Mouse (Mus musculus): Measurements from ENCODE around the gene Tmem164. TPM values are rescaled to one million over a fixed set of nuclear protein-coding genes. Genes with fewer than 3 reads are reported as not detected.

Gene Tmem164
- polyA plus RNA-seq, 1 experiment from 2014 or later, result 20.1 TPM

- Histone ChIP-seq H3K4me1 (ENCODE audit: control insufficient read depth, low read depth, low read length) (no peaks in the 10 kb centered on the region; the same call in 1 of the 2 replicates), H3K27me3 (ENCODE audit: control insufficient read depth, insufficient read depth, low read depth, low read length) (no peaks in the 10 kb centered on the region), H3K9ac (ENCODE audit: low read depth, low read length) (no peak overlapping the region), H3K36me3 (ENCODE audit: control insufficient read depth, insufficient read depth) (no peaks in the 10 kb centered on the region), H3K4me2 (ENCODE audit: low read depth, low read length) (no peak overlapping the region), H3K9me3 (replicated peaks; ENCODE audit: control insufficient read depth, low read length) (no peaks in the 10 kb centered on the region), H3K4me3 (ENCODE audit: low read depth, low read length) (no peak overlapping the region), H3K27ac (ENCODE audit: low read length) (no peak overlapping the region)
- ATAC-seq (ENCODE audit: low read depth), result no peak
- 76% methylated on average over 13 of the region's 13 CpGs for WGBS (ENCODE audit: insufficient replicate concordance)
Measured at GRCm38 (mm10) chrX:142833164-142833796, 152.1 kb downstream of the Tmem164 start.

DNA sequence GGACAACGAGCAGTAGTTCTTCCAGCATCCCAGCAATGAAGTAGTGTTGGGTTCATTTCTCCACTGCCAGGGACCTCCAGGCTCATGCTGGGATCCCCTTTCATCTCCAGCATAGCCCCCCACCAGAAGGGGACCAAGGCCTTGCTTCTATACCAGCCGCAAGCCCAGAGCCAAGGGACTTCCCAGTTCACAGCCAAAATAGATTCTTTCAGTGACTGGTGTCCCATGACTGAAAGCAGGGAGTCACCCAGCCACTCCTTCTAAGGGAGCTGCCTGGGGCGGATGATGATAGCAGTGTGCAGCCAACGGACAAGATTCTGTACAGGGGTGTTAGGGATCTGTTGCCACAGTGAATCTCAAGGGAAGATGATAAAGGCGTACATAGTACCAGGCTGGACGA lies 153.6 kb downstream of the Tmem164 start:
- Histone ChIP-seq H3K4me1 (ENCODE audit: control insufficient read depth, low read depth, low read length) (no peaks in the 10 kb centered on the region), H3K4me2 (ENCODE audit: low read depth, low read length) (no peak overlapping the region), H3K36me3 (ENCODE audit: control insufficient read depth, insufficient read depth) (no peaks in the 10 kb centered on the region), H3K27me3 (ENCODE audit: control insufficient read depth, insufficient read depth, low read depth, low read length) (no peaks in the 10 kb centered on the region), H3K27ac (ENCODE audit: low read length) (no peak overlapping the region), H3K4me3 (ENCODE audit: low read depth, low read length) (no peak overlapping the region), H3K9ac (ENCODE audit: low read depth, low read length) (no peak overlapping the region), H3K9me3 (replicated peaks; ENCODE audit: control insufficient read depth, low read length) (no peaks in the 10 kb centered on the region)
- WGBS (ENCODE audit: insufficient replicate concordance), result 70% methylated on average over 6 of the region's 6 CpGs
- no peak for ATAC-seq (ENCODE audit: low read depth)

DNA sequence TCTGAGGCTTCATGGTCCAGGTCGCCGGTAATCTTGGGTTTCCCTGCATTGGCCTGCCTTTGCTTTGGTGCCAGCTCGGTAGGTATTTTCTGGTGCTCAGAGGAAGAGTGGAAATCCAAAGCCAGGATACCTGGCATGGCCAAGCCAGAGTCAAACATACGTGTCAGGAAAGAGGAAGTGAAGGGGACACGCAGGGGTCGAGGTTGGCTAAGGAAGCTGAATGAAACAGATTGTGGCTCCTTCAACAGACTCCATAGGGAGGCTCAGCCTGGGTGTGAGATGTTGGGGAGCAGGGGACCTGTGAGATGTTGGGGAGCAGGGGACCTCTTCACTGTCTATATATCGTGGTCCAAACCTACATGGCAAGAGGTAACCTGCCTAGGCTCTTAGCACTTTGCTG lies 155.2 kb downstream of the Tmem164 start:
- Histone ChIP-seq H3K27ac (ENCODE audit: low read length) (no peak overlapping the region), H3K9me3 (replicated peaks; ENCODE audit: control insufficient read depth, low read length) (no peaks in the 10 kb centered on the region), H3K4me3 (ENCODE audit: low read depth, low read length) (no peak overlapping the region), H3K9ac (ENCODE audit: low read depth, low read length) (no peak overlapping the region), H3K27me3 (ENCODE audit: control insufficient read depth, insufficient read depth, low read depth, low read length) (no peaks in the 10 kb centered on the region), H3K4me2 (ENCODE audit: low read depth, low read length) (no peak overlapping the region), H3K4me1 (ENCODE audit: control insufficient read depth, low read depth, low read length) (no peaks in the 10 kb centered on the region), H3K36me3 (ENCODE audit: control insufficient read depth, insufficient read depth) (no peaks in the 10 kb centered on the region)
- 60% methylated on average over 7 of the region's 7 CpGs for WGBS (ENCODE audit: insufficient replicate concordance)
- no peak for ATAC-seq (ENCODE audit: low read depth)

DNA sequence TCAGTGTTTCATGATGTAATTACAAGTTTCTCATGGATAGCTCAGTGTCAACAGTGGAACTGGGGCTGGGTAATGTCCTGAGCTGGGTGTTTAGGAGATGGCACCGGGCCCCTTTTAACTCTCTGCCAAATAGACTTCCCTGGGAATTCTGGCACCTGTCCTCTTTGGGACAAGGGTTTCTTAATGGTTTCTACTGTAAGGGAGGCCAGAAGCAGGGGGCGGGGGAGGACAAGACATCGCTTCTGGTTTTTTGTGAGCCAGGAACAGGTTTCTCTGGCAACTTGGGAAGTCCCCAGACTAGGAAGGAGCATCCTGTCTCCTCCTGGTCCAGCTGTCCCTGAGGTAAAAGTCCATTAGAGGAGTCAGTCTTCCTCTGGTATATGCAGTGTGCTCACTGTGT lies 156.1 kb downstream of the Tmem164 start:
- no peak overlapping the region for H3K9ac ChIP-seq (ENCODE audit: low read depth, low read length)
- no peak for ATAC-seq (ENCODE audit: low read depth)
- H3K36me3 ChIP-seq (ENCODE audit: control insufficient read depth, insufficient read depth), result no peaks in the 10 kb centered on the region
- H3K9me3 ChIP-seq (replicated peaks; ENCODE audit: control insufficient read depth, low read length), result no peaks in the 10 kb centered on the region
- 77% methylated on average over 3 of the region's 3 CpGs for WGBS (ENCODE audit: insufficient replicate concordance)
- no peaks in the 10 kb centered on the region for H3K27me3 ChIP-seq (ENCODE audit: control insufficient read depth, insufficient read depth, low read depth, low read length)
- H3K4me2 ChIP-seq (ENCODE audit: low read depth, low read length), result no peak overlapping the region
- H3K27ac ChIP-seq (ENCODE audit: low read length), result no peak overlapping the region
- no peak overlapping the region for H3K4me3 ChIP-seq (ENCODE audit: low read depth, low read length)
- no peaks in the 10 kb centered on the region for H3K4me1 ChIP-seq (ENCODE audit: control insufficient read depth, low read depth, low read length)

DNA sequence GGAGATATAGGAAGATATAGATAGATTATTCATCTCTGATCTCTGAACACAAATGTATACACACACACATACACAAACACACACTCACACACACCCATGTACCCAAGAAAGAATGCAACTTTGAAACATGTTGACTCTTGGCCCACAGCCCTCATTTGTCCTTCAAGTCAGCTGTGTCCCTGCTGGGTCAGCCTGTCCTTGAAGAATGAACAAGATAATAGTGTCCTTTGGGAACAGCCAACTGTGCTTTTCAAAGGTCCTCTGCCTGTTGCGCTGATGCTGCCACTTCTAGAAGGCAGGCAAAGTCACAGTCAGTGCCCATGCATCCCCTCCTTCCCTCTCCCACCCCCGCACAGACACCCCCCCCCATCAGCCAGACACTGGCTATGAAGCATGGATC lies 157.6 kb downstream of the Tmem164 start:
- 64% methylated on average over 2 of the region's 2 CpGs for WGBS (ENCODE audit: insufficient replicate concordance)
- H3K4me3 ChIP-seq (ENCODE audit: low read depth, low read length), result no peak overlapping the region
- no peaks in the 10 kb centered on the region for H3K36me3 ChIP-seq (ENCODE audit: control insufficient read depth, insufficient read depth)
- H3K4me1 ChIP-seq (ENCODE audit: control insufficient read depth, low read depth, low read length), result no peaks in the 10 kb centered on the region
- no peak overlapping the region for H3K9ac ChIP-seq (ENCODE audit: low read depth, low read length)
- no peak overlapping the region for H3K4me2 ChIP-seq (ENCODE audit: low read depth, low read length)
- H3K9me3 ChIP-seq (replicated peaks; ENCODE audit: control insufficient read depth, low read length), result no peaks in the 10 kb centered on the region
- H3K27me3 ChIP-seq (ENCODE audit: control insufficient read depth, insufficient read depth, low read depth, low read length), result no peaks in the 10 kb centered on the region
- H3K27ac ChIP-seq (ENCODE audit: low read length), result no peak overlapping the region
- no peak for ATAC-seq (ENCODE audit: low read depth)

GRCm38 (mm10) chrX:142839411-142839810 lies 158.2 kb downstream of the Tmem164 start:
- H3K4me3 ChIP-seq (ENCODE audit: low read depth, low read length), result no peak overlapping the region
- no peak for ATAC-seq (ENCODE audit: low read depth)
- no peaks in the 10 kb centered on the region for H3K27me3 ChIP-seq (ENCODE audit: control insufficient read depth, insufficient read depth, low read depth, low read length)
- 68% methylated on average over 7 of the region's 7 CpGs for WGBS (ENCODE audit: insufficient replicate concordance)
- H3K4me2 ChIP-seq (ENCODE audit: low read depth, low read length), result no peak overlapping the region
- no peaks in the 10 kb centered on the region for H3K4me1 ChIP-seq (ENCODE audit: control insufficient read depth, low read depth, low read length)
- H3K27ac ChIP-seq (ENCODE audit: low read length), result no peak overlapping the region
- H3K36me3 ChIP-seq (ENCODE audit: control insufficient read depth, insufficient read depth), result no peaks in the 10 kb centered on the region
- no peaks in the 10 kb centered on the region for H3K9me3 ChIP-seq (replicated peaks; ENCODE audit: control insufficient read depth, low read length)
- no peak overlapping the region for H3K9ac ChIP-seq (ENCODE audit: low read depth, low read length)

DNA sequence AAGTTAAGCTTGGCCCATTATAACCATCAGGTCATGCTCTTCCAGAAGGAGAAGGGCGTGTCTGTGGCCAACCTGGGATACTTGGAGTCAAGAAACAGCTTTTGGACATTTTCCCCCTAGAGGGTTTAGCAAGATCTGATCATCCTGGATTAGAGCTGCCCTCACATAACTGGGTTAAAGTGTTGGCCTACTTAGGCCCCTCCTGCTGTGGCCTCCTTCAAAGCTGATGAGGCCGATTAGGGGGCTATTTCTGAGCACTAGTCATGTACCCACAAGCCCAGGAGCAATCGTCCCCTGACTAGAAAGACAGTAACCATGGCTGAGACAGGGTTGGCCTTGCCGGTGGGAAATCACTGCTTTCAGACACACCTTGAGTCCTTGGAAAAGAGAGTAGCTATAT lies 160.7 kb downstream of the Tmem164 start:
- H3K4me2 ChIP-seq (ENCODE audit: low read depth, low read length), result no peak overlapping the region
- 64% methylated on average over 4 of the region's 4 CpGs for WGBS (ENCODE audit: insufficient replicate concordance)
- no peak overlapping the region for H3K27ac ChIP-seq (ENCODE audit: low read length)
- no peaks in the 10 kb centered on the region for H3K4me1 ChIP-seq (ENCODE audit: control insufficient read depth, low read depth, low read length)
- no peaks in the 10 kb centered on the region for H3K36me3 ChIP-seq (ENCODE audit: control insufficient read depth, insufficient read depth)
- H3K27me3 ChIP-seq (ENCODE audit: control insufficient read depth, insufficient read depth, low read depth, low read length), result no peaks in the 10 kb centered on the region
- H3K9me3 ChIP-seq (replicated peaks; ENCODE audit: control insufficient read depth, low read length), result no peaks in the 10 kb centered on the region
- no peak overlapping the region for H3K4me3 ChIP-seq (ENCODE audit: low read depth, low read length)
- H3K9ac ChIP-seq (ENCODE audit: low read depth, low read length), result no peak overlapping the region
- no peak for ATAC-seq (ENCODE audit: low read depth)

GRCm38 (mm10) chrX:142846266-142846665 lies 165.1 kb downstream of the Tmem164 start:
- Histone ChIP-seq H3K36me3 (ENCODE audit: control insufficient read depth, insufficient read depth) (no peaks in the 10 kb centered on the region), H3K4me2 (ENCODE audit: low read depth, low read length) (no peak overlapping the region), H3K9me3 (replicated peaks; ENCODE audit: control insufficient read depth, low read length) (no peaks in the 10 kb centered on the region), H3K9ac (ENCODE audit: low read depth, low read length) (no peak overlapping the region), H3K27ac (ENCODE audit: low read length) (no peak overlapping the region), H3K27me3 (ENCODE audit: control insufficient read depth, insufficient read depth, low read depth, low read length) (no peaks in the 10 kb centered on the region), H3K4me3 (ENCODE audit: low read depth, low read length) (no peak overlapping the region), H3K4me1 (ENCODE audit: control insufficient read depth, low read depth, low read length) (no peaks in the 10 kb centered on the region)
- no peak for ATAC-seq (ENCODE audit: low read depth)
- WGBS (ENCODE audit: insufficient replicate concordance), result 69% methylated on average over 6 of the region's 6 CpGs

GRCm38 (mm10) chrX:142848032-142848431 lies 166.8 kb downstream of the Tmem164 start:
- H3K4me3 ChIP-seq (ENCODE audit: low read depth, low read length), result no peak overlapping the region
- WGBS (ENCODE audit: insufficient replicate concordance), result 78% methylated on average over 9 of the region's 9 CpGs
- ATAC-seq (ENCODE audit: low read depth), result no peak

More at GRCm38 (mm10) chrX:142848032-142848431, 166.8 kb downstream of the Tmem164 start:
- Histone ChIP-seq H3K9ac (ENCODE audit: low read depth, low read length) (no peak overlapping the region), H3K4me1 (ENCODE audit: control insufficient read depth, low read depth, low read length) (no peaks in the 10 kb centered on the region), H3K9me3 (replicated peaks; ENCODE audit: control insufficient read depth, low read length) (no peaks in the 10 kb centered on the region), H3K27ac (ENCODE audit: low read length) (no peak overlapping the region), H3K36me3 (ENCODE audit: control insufficient read depth, insufficient read depth) (no peaks in the 10 kb centered on the region), H3K4me2 (ENCODE audit: low read depth, low read length) (no peak overlapping the region), H3K27me3 (ENCODE audit: control insufficient read depth, insufficient read depth, low read depth, low read length) (no peaks in the 10 kb centered on the region)
